Mouse (Mus musculus) midbrain, embryonic 11.5 days (tissue): Measurements from ENCODE around the gene Arhgef10l. TPM values are rescaled to one million over a fixed set of nuclear protein-coding genes. Genes with fewer than 3 reads are reported as not detected.

ENCODE experiments used
- ATAC-seq: fragments of 200-750 bp; cut with Nextera tagmentation; 2 replicates; pipeline ENCODE4 v1.8.0; 2017; ENCODE audit warnings: moderate TSS enrichment, moderate library complexity; ENCODE audit not compliant: low FRiP score
- DNase-seq: peaks from one replicate; pipeline ENCODE4 v3.0.0; 2015; ENCODE audit warnings: low spot score; ENCODE audit errors: missing footprints
- H3K27ac ChIP-seq: fragments of 300-500 bp; sonication (generic); 2 replicates; pipeline ENCODE4 v1.5.1; 2014; ENCODE audit warnings: low read depth, low read length
- H3K27me3 ChIP-seq: fragments of 300-500 bp; sonication (generic); 2 replicates; pipeline ENCODE4 v1.6.1; 2014; ENCODE audit warnings: mild to moderate bottlenecking, low read length, moderate library complexity, mixed read lengths; ENCODE audit not compliant: control insufficient read depth, insufficient read depth
- H3K36me3 ChIP-seq: fragments of 300-500 bp; sonication (generic); 2 replicates; pipeline ENCODE4 v1.6.1; 2014; ENCODE audit warnings: mild to moderate bottlenecking, low read length, moderate library complexity, mixed read lengths; ENCODE audit not compliant: control insufficient read depth, insufficient read depth
- H3K4me1 ChIP-seq: fragments of 300-500 bp; sonication (generic); 2 replicates; pipeline ENCODE4 v1.6.1; 2014; ENCODE audit warnings: low read length; ENCODE audit not compliant: control insufficient read depth, insufficient read depth
- H3K4me2 ChIP-seq: fragments of 300-500 bp; sonication (generic); 2 replicates; pipeline ENCODE4 v1.6.1; 2014; ENCODE audit warnings: mild to moderate bottlenecking, moderate library complexity
- H3K4me3 ChIP-seq: fragments of 300-500 bp; sonication (generic); 2 replicates; pipeline ENCODE4 v1.5.1; 2014; ENCODE audit warnings: low read depth, low read length
- H3K9ac ChIP-seq: fragments of 300-500 bp; sonication (generic); 2 replicates; pipeline ENCODE4 v1.6.1; 2014; ENCODE audit warnings: low read length
- H3K9me3 ChIP-seq: fragments of 300-500 bp; sonication (generic); 2 replicates; pipeline ENCODE4 v1.6.1; 2016; ENCODE audit warnings: low read length; ENCODE audit not compliant: control insufficient read depth
- WGBS: fragments of 180-500 bp; shearing (Covaris S2); extraction: QIAGEN DNeasy Blood & Tissue Kit; methylation state at CpG from one replicate; pipeline ENCODE4 v1.1.7; 2014; 5-methylcytosine and 5-hydroxymethylcytosine counted together
- polyA plus RNA-seq: library from polyadenylated mRNA; unstranded; fragments of >200 nt; fragmentation: Nextera tagmentation; extraction: Ambion mirVana; gene quantifications from 2 replicates; pipeline ENCODE4 v1.2.1, GENCODE M21; 2014

The Arhgef10l gene
- polyA plus RNA-seq, 1 experiment from 2014 or later: 18.5 TPM

DNA sequence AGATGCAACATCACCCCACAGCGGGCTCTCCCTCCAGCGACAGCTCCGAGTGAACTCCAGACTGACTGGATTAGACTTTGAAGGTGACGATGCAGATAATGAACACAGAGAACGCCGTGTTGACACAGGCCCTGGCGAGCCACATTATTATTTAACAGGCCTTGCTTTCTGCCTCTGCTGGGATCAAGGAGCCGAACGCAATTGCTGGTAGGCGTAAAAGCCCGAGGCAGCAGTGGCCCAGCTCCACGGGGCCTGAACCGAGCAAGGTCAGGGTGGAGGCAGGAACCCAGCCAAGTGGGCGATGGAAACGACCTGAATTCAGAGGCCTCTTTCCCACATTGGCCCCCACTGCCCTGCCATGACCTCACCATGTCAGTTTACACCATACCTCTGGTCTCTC is 133.5 kb downstream of the Arhgef10l start:
- H3K4me3 ChIP-seq: no peak overlapping the region
- peak; percentile 60 for ATAC-seq
- no peaks in the 10 kb centered on the region for H3K9me3 ChIP-seq
- H3K27me3 ChIP-seq: no peaks in the 10 kb centered on the region
- 27% methylated on average over 15 of the region's 15 CpGs for WGBS
- H3K4me2 ChIP-seq: no peak overlapping the region
- H3K36me3 ChIP-seq: peaks cover 3% of the 10 kb centered on the region; the same call in 1 of the 2 replicates
- peaks cover 11% of the 10 kb centered on the region for H3K4me1 ChIP-seq
- H3K9ac ChIP-seq: no peak overlapping the region
- H3K27ac ChIP-seq: peak overlapping the region; percentile 69
- peak; percentile 82 for DNase-seq

GRCm38 (mm10) chr4:140531024-140531423 is 134.8 kb downstream of the Arhgef10l start:
- H3K27me3 ChIP-seq: no peaks in the 10 kb centered on the region
- DNase-seq: no peak
- no peak overlapping the region for H3K4me2 ChIP-seq
- 0 out of 2 replicates have a peak, but pooled peaks cover 4% of the 10 kb centered on the region for H3K36me3 ChIP-seq
- no peak overlapping the region for H3K4me3 ChIP-seq
- ATAC-seq: 0 out of 2 replicates have a peak, but pooled peaks have one; percentile 23
- H3K9ac ChIP-seq: no peak overlapping the region
- H3K4me1 ChIP-seq: peaks cover 11% of the 10 kb centered on the region
- no peak overlapping the region for H3K27ac ChIP-seq
- WGBS: 48% methylated on average over 9 of the region's 9 CpGs
- no peaks in the 10 kb centered on the region for H3K9me3 ChIP-seq

- Histone ChIP-seq H3K9me3 (no peaks in the 10 kb centered on the region), H3K4me2 (no peak overlapping the region), H3K4me1 (peaks cover 11% of the 10 kb centered on the region), H3K4me3 (no peak overlapping the region), H3K27ac (no peak overlapping the region), H3K9ac (no peak overlapping the region), H3K27me3 (no peaks in the 10 kb centered on the region), H3K36me3 (0 out of 2 replicates have a peak, but pooled peaks cover 4% of the 10 kb centered on the region)
- 82% methylated on average over 14 of the region's 14 CpGs for WGBS
- DNase-seq: no peak
- no peak for ATAC-seq
These were observed 136.1 kb downstream of the Arhgef10l start for GRCm38 (mm10) chr4:140529735-140530134.

GRCm38 (mm10) chr4:140528443-140528842 is 137.4 kb downstream of the Arhgef10l start:
- 85% methylated on average over 3 of the region's 5 CpGs for WGBS
- no peak overlapping the region for H3K9ac ChIP-seq
- no peak for ATAC-seq
- 0 out of 2 replicates have a peak, but pooled peaks cover 4% of the 10 kb centered on the region for H3K36me3 ChIP-seq
- no peak overlapping the region for H3K27ac ChIP-seq
- no peaks in the 10 kb centered on the region for H3K9me3 ChIP-seq
- DNase-seq: no peak
- H3K4me1 ChIP-seq: peaks cover 8% of the 10 kb centered on the region
- H3K27me3 ChIP-seq: no peaks in the 10 kb centered on the region
- no peak overlapping the region for H3K4me3 ChIP-seq
- H3K4me2 ChIP-seq: no peak overlapping the region

DNA sequence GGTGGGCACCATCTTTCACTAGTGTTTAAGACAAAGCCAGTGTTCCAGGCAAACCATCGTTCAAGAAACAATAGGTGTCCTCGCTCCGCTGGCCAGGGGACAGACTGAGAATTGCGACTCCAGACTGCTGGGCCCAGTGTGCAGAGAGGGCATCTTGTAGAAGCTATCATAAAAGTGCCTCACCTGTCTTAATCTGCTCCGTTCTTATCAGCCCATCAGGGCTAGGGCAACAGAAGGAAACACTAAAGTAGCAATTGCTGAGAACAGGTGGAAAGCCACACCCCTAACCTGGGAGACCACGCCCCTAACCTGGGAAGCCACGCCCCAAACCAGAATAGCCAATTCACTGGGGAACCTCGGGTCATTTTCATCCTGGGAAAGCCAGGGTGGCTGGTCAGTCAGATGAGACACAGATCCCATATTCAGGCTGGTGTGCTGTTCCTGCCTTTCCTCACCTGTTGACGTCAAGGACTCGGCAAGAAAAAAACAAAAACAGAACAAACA is 140.1 kb downstream of the Arhgef10l start:
- H3K27ac ChIP-seq: no peak overlapping the region
- ATAC-seq: no peak
- WGBS: 72% methylated on average over 10 of the region's 10 CpGs
- no peaks in the 10 kb centered on the region for H3K9me3 ChIP-seq
- no peak overlapping the region for H3K4me2 ChIP-seq
- DNase-seq: no peak
- no peak overlapping the region for H3K4me3 ChIP-seq
- no peaks in the 10 kb centered on the region for H3K27me3 ChIP-seq
- H3K36me3 ChIP-seq: 0 out of 2 replicates have a peak, but pooled peaks cover 4% of the 10 kb centered on the region
- H3K9ac ChIP-seq: no peak overlapping the region
- H3K4me1 ChIP-seq: no peaks in the 10 kb centered on the region; the same call in 1 of the 2 replicates

GRCm38 (mm10) chr4:140524927-140525326 is 140.9 kb downstream of the Arhgef10l start:
- no peaks in the 10 kb centered on the region for H3K9me3 ChIP-seq
- DNase-seq: no peak
- H3K9ac ChIP-seq: no peak overlapping the region
- H3K4me2 ChIP-seq: no peak overlapping the region
- H3K4me1 ChIP-seq: no peaks in the 10 kb centered on the region; the same call in 1 of the 2 replicates
- 0 out of 2 replicates have a peak, but pooled peaks cover 4% of the 10 kb centered on the region for H3K36me3 ChIP-seq
- no peak overlapping the region for H3K4me3 ChIP-seq
- no peak overlapping the region for H3K27ac ChIP-seq
- no peak for ATAC-seq
- no peaks in the 10 kb centered on the region for H3K27me3 ChIP-seq
- WGBS: 84% methylated on average over 13 of the region's 13 CpGs

- Histone ChIP-seq H3K36me3 (0 out of 2 replicates have a peak, but pooled peaks cover 4% of the 10 kb centered on the region), H3K27ac (no peak overlapping the region), H3K9me3 (no peaks in the 10 kb centered on the region), H3K9ac (no peak overlapping the region), H3K4me3 (no peak overlapping the region), H3K4me2 (no peak overlapping the region), H3K4me1 (no peaks in the 10 kb centered on the region), H3K27me3 (no peaks in the 10 kb centered on the region)
- DNase-seq (no peak), ATAC-seq (no peak)
- WGBS: 98% methylated on average over 4 of the region's 4 CpGs
These were observed 142.9 kb downstream of the Arhgef10l start for GRCm38 (mm10) chr4:140522873-140523272.

GRCm38 (mm10) chr4:140520719-140521118 is 145.1 kb downstream of the Arhgef10l start:
- Histone ChIP-seq H3K27me3 (no peaks in the 10 kb centered on the region), H3K4me1 (no peaks in the 10 kb centered on the region), H3K4me3 (no peak overlapping the region), H3K4me2 (no peak overlapping the region), H3K9me3 (no peaks in the 10 kb centered on the region), H3K9ac (no peak overlapping the region), H3K27ac (no peak overlapping the region), H3K36me3 (peaks cover 7% of the 10 kb centered on the region)
- ATAC-seq (no peak), DNase-seq (no peak)
- WGBS: 93% methylated on average over 9 of the region's 9 CpGs

- peaks cover 16% of the 10 kb centered on the region for H3K36me3 ChIP-seq
- no peak overlapping the region for H3K4me2 ChIP-seq
- ATAC-seq: no peak
- H3K4me1 ChIP-seq: no peaks in the 10 kb centered on the region
- DNase-seq: no peak
- H3K4me3 ChIP-seq: no peak overlapping the region
- H3K27me3 ChIP-seq: no peaks in the 10 kb centered on the region
- no peak overlapping the region for H3K27ac ChIP-seq
- no peak overlapping the region for H3K9ac ChIP-seq
- WGBS: 92% methylated on average over 4 of the region's 4 CpGs
- no peaks in the 10 kb centered on the region for H3K9me3 ChIP-seq
These were observed 152.0 kb downstream of the Arhgef10l start for GRCm38 (mm10) chr4:140513797-140514196.
